ENCODE assay signal across 29 mouse cellular contexts in the genomic region with DNA sequence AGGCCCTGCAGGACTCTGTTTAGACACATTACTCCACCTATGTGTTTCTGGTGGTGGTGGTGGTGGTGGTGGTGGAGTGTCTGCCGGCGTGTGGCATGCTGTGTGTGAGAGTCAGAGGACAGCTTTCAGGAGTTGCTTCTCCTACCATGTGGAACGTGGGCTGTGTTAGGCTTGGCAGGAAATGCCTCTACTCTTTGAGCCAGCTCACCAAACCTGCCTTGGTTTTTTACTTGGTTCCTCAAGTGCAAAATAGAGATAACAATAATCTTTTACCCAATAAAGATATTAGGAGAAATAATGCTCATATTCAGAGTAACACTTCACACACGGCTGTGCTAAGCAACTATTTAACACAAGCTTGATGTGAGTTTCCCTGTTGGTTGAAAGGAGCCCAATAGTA. TPM values are rescaled to one million over a fixed set of nuclear protein-coding genes. Genes with fewer than 3 reads are reported as not detected.
"Had no signal": no experiment of that assay in that cellular context is flagged by ENCODE, and none has a peak within 500 bp of the region (broad histone marks: within the 10 kb centered on the region; RNA-seq: fewer than 3 reads in every experiment).

No protein-coding gene starts in this region.

- H3K9me3 ChIP-seq: heart, embryonic 13.5 days; heart, embryonic 15.5 days; hindbrain, embryonic 13.5 days; hindbrain, embryonic 15.5 days; kidney, embryonic 15.5 days; limb, embryonic 13.5 days; limb, embryonic 15.5 days; liver, embryonic 12.5 days had no signal

- DNase-seq: gastrocnemius, adult 2 months; gastrocnemius, postnatal 10 days; gastrocnemius, postnatal 25 days; heart, adult 2 months; heart, postnatal 14 days; heart, postnatal 36 days; kidney, adult 11 months; kidney, adult 2 months; kidney, adult 9 months; kidney, postnatal 14 days; kidney, postnatal 36 days; layer of hippocampus, postnatal 36 days; left cerebral cortex, postnatal 4 days had no signal

- H3K27me3 ChIP-seq: heart, embryonic 13.5 days; heart, embryonic 15.5 days; hindbrain, embryonic 13.5 days; hindbrain, embryonic 15.5 days; kidney, embryonic 15.5 days; limb, embryonic 13.5 days; limb, embryonic 15.5 days; liver, embryonic 12.5 days had no signal

- H3K4me3 ChIP-seq: gastrocnemius, adult 2 months; heart, adult 2 months; heart, embryonic 13.5 days; heart, embryonic 15.5 days; hindbrain, embryonic 13.5 days; hindbrain, embryonic 15.5 days; kidney, embryonic 15.5 days; limb, embryonic 13.5 days; limb, embryonic 15.5 days; liver, embryonic 12.5 days had no signal

- H3K4me2 ChIP-seq: heart, embryonic 11.5 days; heart, embryonic 13.5 days; heart, embryonic 15.5 days; hindbrain, embryonic 13.5 days; hindbrain, embryonic 15.5 days; kidney, embryonic 15.5 days; limb, embryonic 13.5 days; limb, embryonic 15.5 days; liver, embryonic 12.5 days had no signal

- H3K9ac ChIP-seq: heart, embryonic 13.5 days; heart, embryonic 15.5 days; hindbrain, embryonic 13.5 days; hindbrain, embryonic 15.5 days; kidney, embryonic 15.5 days; limb, embryonic 13.5 days; limb, embryonic 15.5 days; liver, embryonic 12.5 days; liver, embryonic 14.5 days had no signal

- H3K27ac ChIP-seq: gastrocnemius, adult 2 months; heart, adult 2 months; heart, embryonic 13.5 days; heart, embryonic 15.5 days; hindbrain, embryonic 13.5 days; hindbrain, embryonic 15.5 days; hindbrain, postnatal 0 days; kidney, embryonic 15.5 days; kidney, postnatal 0 days; limb, embryonic 13.5 days; limb, embryonic 15.5 days; liver, embryonic 12.5 days; liver, embryonic 14.5 days had no signal

- ATAC-seq: hindbrain, postnatal 0 days; intestine, embryonic 16.5 days; liver, embryonic 12.5 days had no signal

RNA-seq across cellular contexts. Expression of a gene that starts 31.4 kb away (rescaled TPM):
- total RNA-seq: granulocyte monocyte progenitor cell, adult 5-6 weeks; hematopoietic stem cell, adult 5-6 weeks had no signal
- polyA plus RNA-seq: hindbrain, embryonic 11.5 days had no signal
